Mouse (Mus musculus) liver, adult 2 months (tissue): ENCODE measurements around the gene D17H6S53E.

Experiments
- CTCF ChIP-seq: fragments of 200-500 bp; IDR thresholded peaks from 2 replicates; pipeline ENCODE4 v1.5.1; 2011; ENCODE audit warnings: low read depth, low read length, control low read depth
- POLR2A ChIP-seq: fragments of 200-500 bp; IDR thresholded peaks from 2 replicates; pipeline ENCODE4 v1.6.1; 2011; ENCODE audit warnings: low read length, control low read depth; ENCODE audit not compliant: insufficient read depth; ENCODE audit errors: extremely low read depth

DNA sequence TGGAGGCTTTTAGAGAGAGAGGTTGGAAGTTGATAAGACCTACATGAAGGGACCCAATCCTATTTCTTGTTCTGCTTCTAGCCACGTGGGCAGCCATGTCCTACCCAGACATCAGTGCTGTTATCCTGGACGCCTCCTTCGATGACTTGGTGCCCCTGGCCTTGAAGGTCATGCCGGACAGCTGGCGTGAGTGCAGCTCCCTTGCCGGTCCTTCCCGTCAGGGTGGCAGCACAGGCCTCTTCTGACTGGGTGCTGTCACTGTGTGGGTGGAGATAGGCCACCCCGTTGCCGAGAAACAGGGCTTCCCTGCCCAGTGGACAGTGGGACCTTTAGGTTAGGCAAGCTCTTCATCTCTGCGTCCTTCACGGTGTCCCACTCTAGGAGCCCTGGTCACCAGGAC, 25.0 kb upstream of the D17H6S53E start:
- no peak for TF ChIP-seq CTCF
- no peak for TF ChIP-seq POLR2A
